Mouse (Mus musculus): Measurements from ENCODE around the gene Tmem222.

GRCm38 (mm10) chr4:133226073-133226472 is 51.5 kb downstream of the Tmem222 start:
- TF ChIP-seq CTCF (IDR thresholded peaks at IDR 0.05; ENCODE audit: extremely low read depth, insufficient read depth, insufficient read length, insufficient replicate concordance) = no peak
- TF ChIP-seq POLR2A (IDR thresholded peaks at IDR 0.05; ENCODE audit: low read depth, low read length) = no peak

Data from spleen, adult 2 months (tissue).